Mouse (Mus musculus) testis, adult 2 months (tissue): ENCODE data around the gene Wbp11.

ENCODE experiments used
- CTCF ChIP-seq: fragments of 200-500 bp; IDR thresholded peaks from 2 replicates; pipeline ENCODE4 v1.5.1; 2012; ENCODE audit warnings: low read depth, mild to moderate bottlenecking, inconsistent platforms, low read length, moderate library complexity; ENCODE audit not compliant: control insufficient read depth, insufficient read depth, insufficient replicate concordance
- POLR2A ChIP-seq: fragments of 200-500 bp; IDR thresholded peaks from 2 replicates; pipeline ENCODE4 v1.6.1; 2012; ENCODE audit warnings: low read depth, mild to moderate bottlenecking, inconsistent platforms, low read length, moderate library complexity; ENCODE audit not compliant: control insufficient read depth

DNA sequence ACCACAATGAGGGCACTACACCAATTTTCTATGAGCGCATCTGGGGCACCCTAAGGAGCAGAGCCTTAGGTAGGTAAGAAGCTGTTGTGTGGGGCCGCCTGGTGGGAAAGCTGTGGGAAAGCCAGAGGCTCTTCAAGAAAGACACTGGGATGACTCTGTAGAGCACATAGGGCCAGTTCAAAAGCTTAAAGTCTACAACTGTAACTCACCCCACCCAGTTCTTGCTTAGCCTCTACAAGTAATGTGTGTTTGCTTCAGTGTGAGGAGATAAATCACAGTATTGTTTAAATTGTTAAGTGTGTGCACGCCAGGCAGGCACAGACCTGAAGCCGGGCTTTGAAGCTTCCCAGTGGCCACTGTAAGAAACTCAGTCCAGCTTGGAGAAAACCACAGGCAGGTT lies 38.1 kb upstream of the Wbp11 start:
- TF ChIP-seq CTCF (no peak), POLR2A (no peak)
